In genomic region chr19:41288568-41288967, GRCm38 (mm10) we compare ENCODE assay signal across 20 mouse cellular contexts.
"Had no signal": no experiment of that assay in that cellular context is flagged by ENCODE, and none has a peak within 500 bp of the region (broad histone marks: within the 10 kb centered on the region; RNA-seq: fewer than 3 reads in every experiment).

No protein-coding gene starts in this region.

- H3K4me3 ChIP-seq: heart, adult 2 months; hindbrain, embryonic 13.5 days; hindbrain, embryonic 15.5 days; limb, embryonic 13.5 days; limb, embryonic 15.5 days; liver, embryonic 12.5 days had no signal

- H3K36me3 ChIP-seq: hindbrain, embryonic 13.5 days; hindbrain, embryonic 15.5 days; limb, embryonic 13.5 days; limb, embryonic 15.5 days; liver, embryonic 12.5 days had no signal

- H3K27ac ChIP-seq: heart, adult 2 months; hindbrain, embryonic 13.5 days; hindbrain, embryonic 15.5 days; hindbrain, postnatal 0 days; limb, embryonic 13.5 days; limb, embryonic 15.5 days; liver, embryonic 12.5 days; liver, embryonic 14.5 days had no signal

- H3K4me2 ChIP-seq: heart, embryonic 11.5 days; hindbrain, embryonic 13.5 days; hindbrain, embryonic 15.5 days; limb, embryonic 13.5 days; limb, embryonic 15.5 days; liver, embryonic 12.5 days had no signal

- H3K4me1 ChIP-seq: liver, embryonic 12.5 days had no signal

- H3K27me3 ChIP-seq: hindbrain, embryonic 13.5 days; hindbrain, embryonic 15.5 days had no signal

- H3K9me3 ChIP-seq: hindbrain, embryonic 13.5 days; hindbrain, embryonic 15.5 days; limb, embryonic 13.5 days; limb, embryonic 15.5 days; liver, embryonic 12.5 days had no signal

- ATAC-seq: forebrain, postnatal 0 days; hindbrain, postnatal 0 days; liver, embryonic 12.5 days had no signal

- DNase-seq: forebrain, postnatal 0 days; gastrocnemius, postnatal 14 days; gastrocnemius, postnatal 36 days; heart, adult 11 months; heart, adult 2 months; heart, postnatal 10 days; kidney, adult 11 months; kidney, adult 8-10 months; kidney, postnatal 10 days; layer of hippocampus, adult 9-11 months; layer of hippocampus, postnatal 36 days; left cerebral cortex, postnatal 4 days had no signal

- H3K9ac ChIP-seq: forebrain, postnatal 0 days; hindbrain, embryonic 13.5 days; hindbrain, embryonic 15.5 days; limb, embryonic 13.5 days; limb, embryonic 15.5 days; liver, embryonic 12.5 days; liver, embryonic 14.5 days had no signal
